Mouse (Mus musculus) neural tube, embryonic 12.5 days (tissue): ENCODE measurements around the gene Cyp3a57. TPM values are rescaled to one million over a fixed set of nuclear protein-coding genes. Genes with fewer than 3 reads are reported as not detected.

Experiments used
- ATAC-seq: fragments of 200-750 bp; cut with Nextera tagmentation; 2 replicates; pipeline ENCODE4 v1.8.0; 2017; ENCODE audit warnings: low read depth, mild to moderate bottlenecking, moderate TSS enrichment, moderate library complexity; ENCODE audit not compliant: low FRiP score
- H3K27ac ChIP-seq: fragments of 300-500 bp; sonication (generic); 2 replicates; pipeline ENCODE4 v1.5.1; 2016
- H3K27me3 ChIP-seq: fragments of 300-500 bp; sonication (generic); replicated peaks from 2 replicates; pipeline ENCODE4 v1.6.1; 2016; ENCODE audit warnings: mild to moderate bottlenecking
- H3K36me3 ChIP-seq: fragments of 300-500 bp; sonication (generic); 2 replicates; pipeline ENCODE4 v1.6.1; 2016; ENCODE audit warnings: mild to moderate bottlenecking
- H3K4me1 ChIP-seq: fragments of 300-500 bp; sonication (generic); 2 replicates; pipeline ENCODE4 v1.6.1; 2016
- H3K4me2 ChIP-seq: fragments of 300-500 bp; sonication (generic); replicated peaks from 2 replicates; pipeline ENCODE4 v1.6.1; 2016; ENCODE audit warnings: mild to moderate bottlenecking
- H3K4me3 ChIP-seq: fragments of 300-500 bp; sonication (generic); 2 replicates; pipeline ENCODE4 v1.5.1; 2016
- H3K9ac ChIP-seq: fragments of 300-500 bp; sonication (generic); 2 replicates; pipeline ENCODE4 v1.6.1; 2016; ENCODE audit warnings: mild to moderate bottlenecking
- H3K9me3 ChIP-seq: fragments of 300-500 bp; sonication (generic); 2 replicates; pipeline ENCODE4 v1.6.1; 2016; ENCODE audit warnings: mild to moderate bottlenecking
- WGBS: fragments of 180-500 bp; shearing (Covaris S2); methylation state at CpG from one replicate; pipeline ENCODE4 v1.1.7; 2016; 5-methylcytosine and 5-hydroxymethylcytosine counted together
- polyA plus RNA-seq: library from polyadenylated mRNA; unstranded; fragments of >200 nt; fragmentation: Nextera tagmentation; extraction: Ambion mirVana; gene quantifications from 2 replicates; pipeline ENCODE4 v1.2.1, GENCODE M21; 2016

Cyp3a57 gene
- polyA plus RNA-seq, 1 experiment from 2014 or later, result not detected

- Histone ChIP-seq H3K27me3 (no peaks in the 10 kb centered on the region), H3K9ac (no peak overlapping the region), H3K27ac (no peak overlapping the region), H3K36me3 (no peaks in the 10 kb centered on the region), H3K9me3 (peaks cover 37% of the 10 kb centered on the region), H3K4me2 (no peak overlapping the region), H3K4me1 (no peaks in the 10 kb centered on the region), H3K4me3 (no peak overlapping the region)
- 86% methylated on average over 1 of the region's 1 CpGs for WGBS
- no peak for ATAC-seq
Observed at GRCm38 (mm10) chr5:145433688-145434087, 88.6 kb downstream of the Cyp3a57 start.

Other genes with a start within 250 kb of the Cyp3a57 start
- 94.4 and 101 TPM in 2 replicates for gene Arpc1b, start 231.1 kb upstream of the Cyp3a57 start, polyA plus RNA-seq
- gene Pdap1, start 205.0 kb upstream of the Cyp3a57 start, polyA plus RNA-seq, result 116 and 136 TPM in 2 replicates
- 231 and 236 TPM in 2 replicates for gene Bud31, start 204.9 kb upstream of the Cyp3a57 start, polyA plus RNA-seq
- gene Ptcd1, start 178.2 kb upstream of the Cyp3a57 start, polyA plus RNA-seq, result 20.5 and 21.8 TPM in 2 replicates
- gene Cpsf4, start 178.1 kb upstream of the Cyp3a57 start, polyA plus RNA-seq, result 58.5 and 59.5 TPM in 2 replicates
- gene Atp5j2, start 153.2 kb upstream of the Cyp3a57 start, polyA plus RNA-seq, result 538 and 555 TPM in 2 replicates
- 12.7 and 13.0 TPM in 2 replicates for gene Zkscan14, start 143.4 kb upstream of the Cyp3a57 start, polyA plus RNA-seq
- gene Zkscan5, start 140.7 kb upstream of the Cyp3a57 start, polyA plus RNA-seq, result 17.5 and 19.2 TPM in 2 replicates
- gene Zfp655, start 113.6 kb upstream of the Cyp3a57 start, polyA plus RNA-seq, result 39.7 and 41.7 TPM in 2 replicates
- gene Zscan25, start 64.8 kb upstream of the Cyp3a57 start, polyA plus RNA-seq, result 0.57 and 0.91 TPM in 2 replicates
- gene Cyp3a16, start 124.4 kb downstream of the Cyp3a57 start, polyA plus RNA-seq, result not detected in 2 replicates
- gene Cyp3a41b, start 239.5 kb downstream of the Cyp3a57 start, polyA plus RNA-seq, result not detected in 2 replicates